Mouse (Mus musculus) hindbrain, embryonic 12.5 days (tissue): ENCODE results near the gene Wnt5b. TPM values are rescaled to one million over a fixed set of nuclear protein-coding genes. Genes with fewer than 3 reads are reported as not detected.

Source experiments
- ATAC-seq: fragments of 200-750 bp; cut with Nextera tagmentation; 2 replicates; pipeline ENCODE4 v1.8.0; 2017; ENCODE audit warnings: moderate TSS enrichment; ENCODE audit not compliant: low FRiP score
- H3K27ac ChIP-seq: fragments of 300-500 bp; sonication (generic); 2 replicates; pipeline ENCODE4 v1.5.1; 2016; ENCODE audit warnings: mild to moderate bottlenecking
- H3K27me3 ChIP-seq: fragments of 300-500 bp; sonication (generic); 2 replicates; pipeline ENCODE4 v1.6.1; 2016; ENCODE audit warnings: mild to moderate bottlenecking
- H3K36me3 ChIP-seq: fragments of 300-500 bp; sonication (generic); 2 replicates; pipeline ENCODE4 v1.6.1; 2016; ENCODE audit warnings: mild to moderate bottlenecking
- H3K4me1 ChIP-seq: fragments of 300-500 bp; sonication (generic); 2 replicates; pipeline ENCODE4 v1.6.1; 2016
- H3K4me2 ChIP-seq: fragments of 300-500 bp; sonication (generic); replicated peaks from 2 replicates; pipeline ENCODE4 v1.6.1; 2016; ENCODE audit warnings: mild to moderate bottlenecking
- H3K4me3 ChIP-seq: fragments of 300-500 bp; sonication (generic); 2 replicates; pipeline ENCODE4 v1.5.1; 2016; ENCODE audit warnings: mild to moderate bottlenecking
- H3K9ac ChIP-seq: fragments of 300-500 bp; sonication (generic); 2 replicates; pipeline ENCODE4 v1.6.1; 2016; ENCODE audit warnings: mild to moderate bottlenecking, moderate library complexity
- H3K9me3 ChIP-seq: fragments of 300-500 bp; sonication (generic); replicated peaks from 2 replicates; pipeline ENCODE4 v1.6.1; 2016; ENCODE audit warnings: mild to moderate bottlenecking
- WGBS: fragments of 180-500 bp; shearing (Covaris S2); methylation state at CpG from one replicate; pipeline ENCODE4 v1.1.7; 2016; 5-methylcytosine and 5-hydroxymethylcytosine counted together
- polyA plus RNA-seq: library from polyadenylated mRNA; unstranded; fragments of >200 nt; fragmentation: Nextera tagmentation; extraction: Ambion mirVana; gene quantifications from 2 replicates; pipeline ENCODE4 v1.2.1, GENCODE M21; 2016

Gene Wnt5b
- polyA plus RNA-seq, 1 experiment from 2014 or later: 9.9 TPM

GRCm38 (mm10) chr6:119418392-119419251 is 125.5 kb downstream of the Wnt5b start:
- peaks cover 15% of the 10 kb centered on the region for H3K4me1 ChIP-seq
- WGBS: 8% methylated on average over 7 of the region's 7 CpGs
- peak; percentile 68 for ATAC-seq
- no peaks in the 10 kb centered on the region for H3K9me3 ChIP-seq
- H3K4me3 ChIP-seq: no peak overlapping the region
- H3K4me2 ChIP-seq: no peak overlapping the region
- no peaks in the 10 kb centered on the region for H3K36me3 ChIP-seq
- no peaks in the 10 kb centered on the region for H3K27me3 ChIP-seq
- H3K9ac ChIP-seq: no peak overlapping the region
- peak overlapping the region; percentile 64 for H3K27ac ChIP-seq

GRCm38 (mm10) chr6:119417821-119418220 is 126.3 kb downstream of the Wnt5b start:
- no peaks in the 10 kb centered on the region for H3K9me3 ChIP-seq
- no peaks in the 10 kb centered on the region for H3K27me3 ChIP-seq
- H3K4me3 ChIP-seq: no peak overlapping the region
- 52% methylated on average over 7 of the region's 7 CpGs for WGBS
- peak overlapping the region; percentile 37 for H3K4me2 ChIP-seq
- H3K9ac ChIP-seq: no peak overlapping the region
- ATAC-seq: no peak; the same call in 1 of the 2 replicates
- H3K4me1 ChIP-seq: peaks cover 15% of the 10 kb centered on the region
- H3K27ac ChIP-seq: no peak overlapping the region
- no peaks in the 10 kb centered on the region for H3K36me3 ChIP-seq

- 8% methylated on average over 12 of the region's 12 CpGs for WGBS
- Histone ChIP-seq H3K27ac (no peak within 1 kb of the TSS), H3K36me3 (no peaks in the 10 kb centered on the region), H3K4me3 (no peak within 1 kb of the TSS), H3K4me1 (peaks cover 15% of the 10 kb centered on the region), H3K9me3 (no peaks in the 10 kb centered on the region), H3K4me2 (peak within 1 kb of the TSS; percentile 37), H3K9ac (no peak within 1 kb of the TSS), H3K27me3 (no peaks in the 10 kb centered on the region)
- peak; percentile 51 for ATAC-seq
These were observed 126.8 kb downstream of the Wnt5b start, which contains the start of gene Adipor2 for GRCm38 (mm10) chr6:119417354-119417753. Adipor2 (minus strand) TSS chr6:119417704.

- no peak overlapping the region for H3K27ac ChIP-seq
- no peak for ATAC-seq
- H3K9me3 ChIP-seq: no peaks in the 10 kb centered on the region
- no peak overlapping the region for H3K9ac ChIP-seq
- H3K4me1 ChIP-seq: peaks cover 15% of the 10 kb centered on the region
- 69% methylated on average over 6 of the region's 6 CpGs for WGBS
- H3K36me3 ChIP-seq: no peaks in the 10 kb centered on the region
- H3K4me3 ChIP-seq: no peak overlapping the region
- no peak overlapping the region; the same call in 1 of the 2 replicates for H3K4me2 ChIP-seq
- H3K27me3 ChIP-seq: no peaks in the 10 kb centered on the region
These were observed 127.5 kb downstream of the Wnt5b start for GRCm38 (mm10) chr6:119416643-119417042.

GRCm38 (mm10) chr6:119414262-119415043 is 129.7 kb downstream of the Wnt5b start:
- Histone ChIP-seq H3K4me1 (peaks cover 15% of the 10 kb centered on the region), H3K27me3 (no peaks in the 10 kb centered on the region), H3K4me3 (no peak overlapping the region), H3K9ac (no peak overlapping the region), H3K36me3 (no peaks in the 10 kb centered on the region), H3K9me3 (no peaks in the 10 kb centered on the region), H3K27ac (no peak overlapping the region), H3K4me2 (no peak overlapping the region)
- ATAC-seq: no peak
- WGBS: 90% methylated on average over 15 of the region's 15 CpGs

GRCm38 (mm10) chr6:119412588-119412987 is 131.6 kb downstream of the Wnt5b start:
- Histone ChIP-seq H3K36me3 (no peaks in the 10 kb centered on the region), H3K4me1 (peaks cover 6% of the 10 kb centered on the region; the same call in 1 of the 2 replicates), H3K27me3 (no peaks in the 10 kb centered on the region), H3K9ac (no peak overlapping the region), H3K9me3 (no peaks in the 10 kb centered on the region), H3K27ac (no peak overlapping the region), H3K4me3 (no peak overlapping the region), H3K4me2 (no peak overlapping the region)
- ATAC-seq: no peak
- 88% methylated on average over 4 of the region's 4 CpGs for WGBS

GRCm38 (mm10) chr6:119411511-119411910 is 132.6 kb downstream of the Wnt5b start:
- no peaks in the 10 kb centered on the region for H3K27me3 ChIP-seq
- WGBS: 89% methylated on average over 3 of the region's 3 CpGs
- H3K9me3 ChIP-seq: no peaks in the 10 kb centered on the region
- H3K4me3 ChIP-seq: no peak overlapping the region
- no peaks in the 10 kb centered on the region for H3K4me1 ChIP-seq
- no peak overlapping the region for H3K9ac ChIP-seq
- H3K4me2 ChIP-seq: no peak overlapping the region
- no peaks in the 10 kb centered on the region for H3K36me3 ChIP-seq
- no peak overlapping the region for H3K27ac ChIP-seq
- ATAC-seq: no peak

GRCm38 (mm10) chr6:119409766-119410165 is 134.4 kb downstream of the Wnt5b start:
- 59% methylated on average over 1 of the region's 1 CpGs for WGBS
- ATAC-seq: no peak
- Histone ChIP-seq H3K9ac (no peak overlapping the region), H3K9me3 (no peaks in the 10 kb centered on the region), H3K4me1 (no peaks in the 10 kb centered on the region), H3K4me2 (no peak overlapping the region), H3K4me3 (no peak overlapping the region), H3K36me3 (no peaks in the 10 kb centered on the region), H3K27me3 (no peaks in the 10 kb centered on the region), H3K27ac (no peak overlapping the region)

GRCm38 (mm10) chr6:119408582-119408981 is 135.6 kb downstream of the Wnt5b start:
- Histone ChIP-seq H3K4me1 (no peaks in the 10 kb centered on the region), H3K36me3 (no peaks in the 10 kb centered on the region), H3K9ac (no peak overlapping the region), H3K9me3 (no peaks in the 10 kb centered on the region), H3K27ac (no peak overlapping the region), H3K4me3 (no peak overlapping the region), H3K27me3 (no peaks in the 10 kb centered on the region), H3K4me2 (no peak overlapping the region)
- no peak for ATAC-seq
- 65% methylated on average over 9 of the region's 9 CpGs for WGBS

GRCm38 (mm10) chr6:119407818-119408217 is 136.3 kb downstream of the Wnt5b start:
- H3K9me3 ChIP-seq: no peaks in the 10 kb centered on the region
- H3K36me3 ChIP-seq: no peaks in the 10 kb centered on the region
- H3K27me3 ChIP-seq: no peaks in the 10 kb centered on the region
- no peak overlapping the region for H3K9ac ChIP-seq
- 72% methylated on average over 6 of the region's 6 CpGs for WGBS
- no peak overlapping the region for H3K4me2 ChIP-seq
- H3K4me1 ChIP-seq: no peaks in the 10 kb centered on the region
- no peak overlapping the region for H3K27ac ChIP-seq
- no peak for ATAC-seq
- no peak overlapping the region for H3K4me3 ChIP-seq

GRCm38 (mm10) chr6:119406528-119406927 is 137.6 kb downstream of the Wnt5b start:
- H3K9me3 ChIP-seq: no peaks in the 10 kb centered on the region
- H3K9ac ChIP-seq: no peak overlapping the region
- WGBS: 84% methylated on average over 8 of the region's 8 CpGs
- no peaks in the 10 kb centered on the region for H3K27me3 ChIP-seq
- H3K36me3 ChIP-seq: no peaks in the 10 kb centered on the region
- no peak overlapping the region for H3K27ac ChIP-seq
- no peaks in the 10 kb centered on the region for H3K4me1 ChIP-seq
- H3K4me2 ChIP-seq: no peak overlapping the region
- no peak for ATAC-seq
- no peak overlapping the region for H3K4me3 ChIP-seq

GRCm38 (mm10) chr6:119405310-119405709 is 138.8 kb downstream of the Wnt5b start:
- no peaks in the 10 kb centered on the region for H3K4me1 ChIP-seq
- no peak overlapping the region for H3K4me3 ChIP-seq
- no peak overlapping the region for H3K27ac ChIP-seq
- no peak overlapping the region for H3K9ac ChIP-seq
- no peaks in the 10 kb centered on the region for H3K27me3 ChIP-seq
- H3K36me3 ChIP-seq: no peaks in the 10 kb centered on the region
- H3K9me3 ChIP-seq: no peaks in the 10 kb centered on the region
- WGBS: 82% methylated on average over 7 of the region's 7 CpGs
- ATAC-seq: no peak
- no peak overlapping the region for H3K4me2 ChIP-seq
